Mouse (Mus musculus): ENCODE results near the gene Gas6. TPM values are rescaled to one million over a fixed set of nuclear protein-coding genes. Genes with fewer than 3 reads are reported as not detected.

Gene Gas6
- polyA plus RNA-seq (2012; rRNA removed): 1,061 and 1,187 TPM in 2 replicates

DNA sequence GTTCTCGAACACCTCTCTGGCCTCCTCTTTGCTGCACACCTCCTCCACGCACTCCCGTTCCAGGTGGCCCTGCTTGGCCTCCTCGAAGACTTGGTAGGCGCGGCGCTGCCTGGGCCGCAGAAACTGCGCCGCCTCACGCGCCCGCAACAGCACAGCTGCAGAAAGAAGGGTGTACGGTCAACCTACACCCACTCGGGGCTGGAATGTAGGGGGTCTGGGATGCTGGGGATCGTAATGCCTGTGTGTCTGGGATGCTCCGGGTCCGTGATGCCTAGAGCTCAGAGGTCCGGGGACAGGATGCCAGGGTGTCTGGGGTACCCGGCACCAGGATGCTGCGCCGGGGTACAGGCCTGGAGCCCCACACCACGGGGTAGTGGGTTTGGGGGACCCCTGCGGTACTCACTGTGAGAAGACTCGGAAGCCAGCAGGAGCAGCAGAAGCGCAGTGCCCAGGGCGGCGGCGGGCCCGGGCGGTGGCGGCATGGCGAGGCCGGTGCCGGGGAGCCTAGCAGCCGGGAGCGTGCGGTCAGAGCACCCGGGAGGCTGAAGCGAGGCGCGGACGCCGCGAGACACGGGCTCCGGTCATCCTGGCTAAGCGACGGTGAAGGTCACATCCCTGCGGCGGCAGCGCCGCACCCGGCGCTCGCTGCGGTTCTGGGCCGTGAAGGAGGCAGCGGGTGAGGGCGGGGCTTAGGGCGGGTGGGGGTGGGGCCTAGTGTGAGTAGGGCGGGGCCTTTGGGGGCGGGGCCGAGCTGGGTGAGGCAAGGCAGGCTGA, at the start of gene Gas6:
TSS of gene Gas6 (minus strand) at position 633 of the 774 bp plus-strand sequence.

DNA sequence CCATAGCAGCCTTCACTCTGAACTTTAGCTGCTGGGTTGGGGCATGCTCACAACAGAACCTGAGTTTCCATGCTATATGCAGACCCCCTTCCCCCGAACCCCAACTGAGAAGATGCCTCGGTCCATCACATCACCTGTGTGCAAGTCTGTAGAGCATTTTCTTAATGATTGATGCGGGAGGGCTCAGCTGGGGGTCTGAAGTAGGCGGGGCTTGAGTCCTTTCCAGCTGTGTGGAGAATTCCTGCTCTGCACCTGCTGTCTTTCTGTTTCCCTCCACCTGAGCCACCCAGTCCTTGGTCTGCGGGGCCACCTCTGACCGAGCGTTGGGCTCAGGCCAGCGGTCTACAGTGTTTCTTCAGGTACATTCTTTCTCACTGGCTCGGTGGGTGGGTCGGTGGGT, 59.4 kb downstream of the Gas6 start, which contains the start of gene Tmem255b:
TSS of gene Tmem255b (plus strand) at position 301 of the 400 bp plus-strand sequence.

Other genes starting within 250 kb of the Gas6 start
- gene Adprhl1, start 240.3 kb downstream of the Gas6 start, polyA plus RNA-seq (2012; rRNA removed): 0.06 and 0.08 TPM in 2 replicates
- 27.7 and 31.3 TPM in 2 replicates for gene Dcun1d2, start 206.4 kb downstream of the Gas6 start, polyA plus RNA-seq (2012; rRNA removed)
- 46.9 and 49.3 TPM in 2 replicates for gene Tmco3, start 206.3 kb downstream of the Gas6 start, polyA plus RNA-seq (2012; rRNA removed)
- 44.8 and 56.2 TPM in 2 replicates for gene Tfdp1, start 155.7 kb downstream of the Gas6 start, polyA plus RNA-seq (2012; rRNA removed)
- 1.4 and 1.9 TPM in 2 replicates for gene Atp4b, start 97.7 kb downstream of the Gas6 start, polyA plus RNA-seq (2012; rRNA removed)
- gene Grk1, start 89.4 kb downstream of the Gas6 start, polyA plus RNA-seq (2012; rRNA removed): 0.06 TPM in 1 of 2 replicates, not detected in the other
- 21.5 and 24.1 TPM in 2 replicates for gene Tmem255b, start 59.3 kb downstream of the Gas6 start, polyA plus RNA-seq (2012; rRNA removed)
- not detected in 2 replicates for gene 1700029H14Rik, start 68.0 kb upstream of the Gas6 start, polyA plus RNA-seq (2012; rRNA removed)
- 34.2 and 35.6 TPM in 2 replicates for gene Rasa3, start 183.1 kb upstream of the Gas6 start, polyA plus RNA-seq (2012; rRNA removed)
- gene Cfap97d2, start 211.4 kb upstream of the Gas6 start, polyA plus RNA-seq (2012; rRNA removed): 0.56 and 1.3 TPM in 2 replicates